Mouse (Mus musculus) CD4-positive, CD25-positive, alpha-beta regulatory T cell, adult 2 months (primary cell): Measurements from ENCODE around the gene Colgalt2.

Experiments used
- DNase-seq: peaks from one replicate; pipeline ENCODE4 v3.0.0-alpha.2; 2012; ENCODE audit warnings: low read depth, low spot score

Colgalt2 gene

GRCm38 (mm10) chr1:152531498-152531897 is 131.9 kb downstream of the Colgalt2 start:
- no peak for DNase-seq

GRCm38 (mm10) chr1:152534531-152534930 is 134.9 kb downstream of the Colgalt2 start:
- DNase-seq: no peak

- DNase-seq: no peak
Measured at GRCm38 (mm10) chr1:152536416-152537018, 136.9 kb downstream of the Colgalt2 start.

GRCm38 (mm10) chr1:152537186-152537585 is 137.6 kb downstream of the Colgalt2 start:
- no peak for DNase-seq

GRCm38 (mm10) chr1:152538817-152539216 is 139.2 kb downstream of the Colgalt2 start:
- no peak for DNase-seq

- DNase-seq: no peak
Measured at GRCm38 (mm10) chr1:152540304-152540887, 140.8 kb downstream of the Colgalt2 start.

GRCm38 (mm10) chr1:152542747-152543378 is 143.2 kb downstream of the Colgalt2 start:
- DNase-seq: no peak

GRCm38 (mm10) chr1:152543449-152544159 is 144.0 kb downstream of the Colgalt2 start:
- no peak for DNase-seq

- DNase-seq: no peak
Measured at GRCm38 (mm10) chr1:152549061-152549738, 149.6 kb downstream of the Colgalt2 start.

- no peak for DNase-seq
Measured at GRCm38 (mm10) chr1:152550544-152550943, 150.9 kb downstream of the Colgalt2 start.

GRCm38 (mm10) chr1:152550973-152551372 is 151.3 kb downstream of the Colgalt2 start:
- no peak for DNase-seq

GRCm38 (mm10) chr1:152553912-152554547 is 154.4 kb downstream of the Colgalt2 start:
- no peak for DNase-seq

GRCm38 (mm10) chr1:152555944-152556573 is 156.4 kb downstream of the Colgalt2 start:
- DNase-seq: no peak

- no peak for DNase-seq
Measured at GRCm38 (mm10) chr1:152556576-152557281, 157.1 kb downstream of the Colgalt2 start.
